Mouse (Mus musculus) myocyte (in vitro differentiated cells): ENCODE measurements around the gene Psph.

Experiments
- CEBPB ChIP-seq: IDR thresholded peaks from 2 replicates; pipeline ENCODE4 v1.6.1; 2011; ENCODE audit warnings: mild to moderate bottlenecking, moderate library complexity; ENCODE audit not compliant: poor library complexity, insufficient read depth, severe bottlenecking
- E2F4 ChIP-seq: IDR thresholded peaks from one replicate; pipeline ENCODE4 v1.6.1; 2011; ENCODE audit warnings: mild to moderate bottlenecking, control low read depth, moderate library complexity; ENCODE audit not compliant: insufficient read depth
- MYOG ChIP-seq, 3 experiments: IDR thresholded peaks; one replicate each; pipeline ENCODE4 v1.6.1; 2011; ENCODE audit warnings: control low read depth in 2 of 3, low read depth in 2 of 3, mild to moderate bottlenecking in 2 of 3; ENCODE audit not compliant: insufficient read length in 2 of 3, control insufficient read depth in 1 of 3, insufficient read depth in 1 of 3
- POLR2A ChIP-seq: IDR thresholded peaks from one replicate; pipeline ENCODE4 v1.6.1; 2011; ENCODE audit warnings: low read depth, mild to moderate bottlenecking, control low read depth, moderate library complexity; ENCODE audit not compliant: insufficient read length
- POLR2AphosphoS2 ChIP-seq: IDR thresholded peaks from one replicate; pipeline ENCODE4 v1.6.1; 2011; ENCODE audit warnings: low read depth, control low read depth; ENCODE audit not compliant: insufficient read length
- SRF ChIP-seq: IDR thresholded peaks from one replicate; pipeline ENCODE4 v1.6.1; 2011; ENCODE audit warnings: low read depth; ENCODE audit not compliant: control insufficient read depth, insufficient read length
- TCF3 ChIP-seq: IDR thresholded peaks from one replicate; pipeline ENCODE4 v1.6.1; 2011; ENCODE audit warnings: low read depth, control low read depth; ENCODE audit not compliant: insufficient read length

DNA sequence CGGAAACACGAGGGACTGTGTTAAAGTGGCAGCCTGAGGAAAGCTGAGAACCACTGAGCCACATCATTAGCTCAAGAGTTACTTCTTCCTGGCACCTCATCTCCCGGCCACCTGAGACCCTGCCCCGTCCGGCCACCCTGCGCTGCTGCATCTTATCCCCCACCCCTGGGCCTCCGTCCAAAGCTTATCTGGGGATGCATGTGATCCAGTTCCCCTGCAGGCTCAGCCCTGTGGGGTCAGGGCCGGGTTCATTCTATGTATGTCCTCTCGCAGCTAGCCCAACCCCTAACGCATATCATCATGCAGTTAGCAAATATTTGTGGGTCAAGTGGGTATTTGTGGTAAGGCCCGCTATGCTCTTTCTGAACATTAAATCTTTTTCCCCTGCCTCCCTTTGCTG lies 58.0 kb downstream of the Psph start:
- TF ChIP-seq POLR2A = no peak
- TF ChIP-seq CEBPB = no peak
- no peak for TF ChIP-seq TCF3
- no peak for TF ChIP-seq SRF
- TF ChIP-seq E2F4 = no peak
- TF ChIP-seq MYOG (IDR thresholded peaks at IDR 0.05; ENCODE audit: control insufficient read depth in 1 of 3, insufficient read depth in 1 of 3, insufficient read length in 2 of 3, low read depth in 2 of 3) = no peak
- no peak for TF ChIP-seq POLR2AphosphoS2
